Mouse (Mus musculus): ENCODE data around the gene Rgs6.

- no peak for TF ChIP-seq CTCF (IDR thresholded peaks at IDR 0.05; ENCODE audit: low read depth, low read length)
- no peak for TF ChIP-seq POLR2A (IDR thresholded peaks at IDR 0.05; ENCODE audit: extremely low read depth, insufficient read depth, low read length)
Observed at GRCm38 (mm10) chr12:83072181-83072887, 484.2 kb downstream of the Rgs6 start.
